8 mouse cellular contexts compared by ENCODE assay signal in genomic region chr4:129671491-129672082, GRCm38 (mm10). TPM values are rescaled to one million over a fixed set of nuclear protein-coding genes. Genes with fewer than 3 reads are reported as not detected.
DNase-seq lines count a peak whose midpoint lies in the region; ATAC-seq and TF ChIP-seq lines count a peak whose summit lies in the region.

No protein-coding gene starts in this region.

- H3K36me3 ChIP-seq in hindbrain, postnatal 0 days (ENCODE audit: insufficient read depth, low read length), result peaks cover 14% of the 10 kb centered on the region; the same call in 1 of the 2 replicates
- H3K36me3 ChIP-seq in limb, embryonic 11.5 days (ENCODE audit: control insufficient read depth, insufficient read depth, low read length), result no peaks in the 10 kb centered on the region; the same call in 1 of the 2 replicates
- no peaks in the 10 kb centered on the region; the same call in 1 of the 2 replicates for H3K36me3 ChIP-seq in midbrain, embryonic 11.5 days (ENCODE audit: control insufficient read depth, insufficient read depth, low read length)

- H3K27me3 ChIP-seq in hindbrain, postnatal 0 days (ENCODE audit: insufficient read depth, low read length), result no peaks in the 10 kb centered on the region
- H3K27me3 ChIP-seq in limb, embryonic 11.5 days (ENCODE audit: control insufficient read depth, insufficient read depth, low read length), result no peaks in the 10 kb centered on the region
- no peaks in the 10 kb centered on the region for H3K27me3 ChIP-seq in midbrain, embryonic 11.5 days (ENCODE audit: control insufficient read depth, insufficient read depth, low read length)

- ATAC-seq in hindbrain, postnatal 0 days, result 0 out of 2 replicates have a peak, but pooled peaks have one; percentile 46
- ATAC-seq in limb, embryonic 11.5 days (ENCODE audit: insufficient number of reproducible peaks, low FRiP score, low TSS enrichment, low read depth), result no peak
- peak; percentile 49; the same call in 1 of the 2 replicates for ATAC-seq in midbrain, embryonic 11.5 days (ENCODE audit: low FRiP score)

- peak; percentile 81 for TF ChIP-seq CTCF in hindbrain, postnatal 0 days (IDR thresholded peaks at IDR 0.05; ENCODE audit: low read depth)

- H3K9me3 ChIP-seq in hindbrain, postnatal 0 days (ENCODE audit: low read length), result no peaks in the 10 kb centered on the region
- H3K9me3 ChIP-seq in limb, embryonic 11.5 days (ENCODE audit: control insufficient read depth, low read length), result no peaks in the 10 kb centered on the region
- no peaks in the 10 kb centered on the region for H3K9me3 ChIP-seq in midbrain, embryonic 11.5 days (ENCODE audit: control insufficient read depth, low read length)

- 7% methylated on average over 12 of the region's 12 CpGs for WGBS in hindbrain, postnatal 0 days
- 9% methylated on average over 12 of the region's 12 CpGs for WGBS in limb, embryonic 11.5 days
- 8% methylated on average over 12 of the region's 12 CpGs for WGBS in midbrain, embryonic 11.5 days

- H3K27ac ChIP-seq in hindbrain, postnatal 0 days, result peak overlapping the region; percentile 94
- H3K27ac ChIP-seq in limb, embryonic 11.5 days (replicated peaks; ENCODE audit: low read depth, low read length), result peak overlapping the region; percentile 85; the same call in 1 of the 2 replicates
- H3K27ac ChIP-seq in midbrain, embryonic 11.5 days (ENCODE audit: low read depth, low read length), result peak overlapping the region; percentile 83

- H3K4me2 ChIP-seq in hindbrain, postnatal 0 days (ENCODE audit: low read depth, low read length), result peak overlapping the region; percentile 85
- H3K4me2 ChIP-seq in limb, embryonic 11.5 days (ENCODE audit: low read depth, severe bottlenecking), result peak overlapping the region; percentile 64
- H3K4me2 ChIP-seq in midbrain, embryonic 11.5 days, result peak overlapping the region; percentile 96

- peak overlapping the region; percentile 89 for H3K9ac ChIP-seq in hindbrain, postnatal 0 days (replicated peaks; ENCODE audit: low read length)
- peak overlapping the region; percentile 85 for H3K9ac ChIP-seq in limb, embryonic 11.5 days (ENCODE audit: low read length)
- peak overlapping the region; percentile 95 for H3K9ac ChIP-seq in midbrain, embryonic 11.5 days (ENCODE audit: low read length)

- peaks cover 3% of the 10 kb centered on the region for H3K4me1 ChIP-seq in hindbrain, postnatal 0 days (ENCODE audit: insufficient read depth, low read length)
- H3K4me1 ChIP-seq in limb, embryonic 11.5 days (ENCODE audit: control insufficient read depth, insufficient read depth, low read length), result peaks cover 4% of the 10 kb centered on the region; the same call in 1 of the 2 replicates
- peaks cover 11% of the 10 kb centered on the region for H3K4me1 ChIP-seq in midbrain, embryonic 11.5 days (ENCODE audit: control insufficient read depth, insufficient read depth, low read length)

- peak overlapping the region; percentile 63 for H3K4me3 ChIP-seq in hindbrain, postnatal 0 days (ENCODE audit: low read length)
- peak overlapping the region; percentile 93 for H3K4me3 ChIP-seq in limb, embryonic 11.5 days (ENCODE audit: low read depth, low read length)
- H3K4me3 ChIP-seq in midbrain, embryonic 11.5 days (ENCODE audit: low read depth, low read length), result peak overlapping the region; percentile 97

- DNase-seq in urinary bladder, postnatal 36 days (ENCODE audit: low spot score in 2 of 2), result peak; percentile 28 to 29
- no peak for DNase-seq in urinary bladder, postnatal 4 days (ENCODE audit: low spot score in 2 of 2)
- peak; percentile 58 for DNase-seq in cerebellum, adult 9-10 months
- DNase-seq in forelimb bud, embryonic 11.5 days (ENCODE audit: low read depth, low spot score), result peak; percentile 53
- peak; percentile 71 for DNase-seq in hindbrain, postnatal 0 days (ENCODE audit: low spot score)
- peak; percentile 64 for DNase-seq in limb, embryonic 11.5 days (ENCODE audit: low spot score)
- peak; percentile 92 for DNase-seq in midbrain, embryonic 11.5 days (ENCODE audit: low spot score, missing footprints)
- DNase-seq in spleen, postnatal 4 days (ENCODE audit: low spot score in 2 of 2), result peak; percentile 58 to 76

RNA-seq across cellular contexts. Expression of gene Kpna6, which starts 1.0 kb away (rescaled TPM):
- total RNA-seq in hindbrain, postnatal 0 days (2014; rRNA removed), result 61.6 and 61.8 TPM in 2 replicates
- polyA plus RNA-seq in hindbrain, postnatal 0 days (2015; fragmentation: Nextera tagmentation; extraction: Ambion mirVana), result 11.6 and 13.0 TPM in 2 replicates
- polyA plus RNA-seq in limb, embryonic 11.5 days (2014; fragmentation: Nextera tagmentation; extraction: Ambion mirVana), result 13.1 and 13.4 TPM in 2 replicates
- 13.6 and 14.9 TPM in 2 replicates for polyA plus RNA-seq in midbrain, embryonic 11.5 days (2014; fragmentation: Nextera tagmentation; extraction: Ambion mirVana)

RNA-seq across cellular contexts. Expression of gene Tmem39b, which starts 25.1 kb away (rescaled TPM):
- 23.8 and 25.2 TPM in 2 replicates for total RNA-seq in hindbrain, postnatal 0 days (2014; rRNA removed)
- 10.5 and 12.1 TPM in 2 replicates for polyA plus RNA-seq in hindbrain, postnatal 0 days (2015; fragmentation: Nextera tagmentation; extraction: Ambion mirVana)
- polyA plus RNA-seq in limb, embryonic 11.5 days (2014; fragmentation: Nextera tagmentation; extraction: Ambion mirVana), result 35.5 and 47.3 TPM in 2 replicates
- 35.6 and 36.3 TPM in 2 replicates for polyA plus RNA-seq in midbrain, embryonic 11.5 days (2014; fragmentation: Nextera tagmentation; extraction: Ambion mirVana)

RNA-seq across cellular contexts. Expression of gene Txlna, which starts 30.7 kb away (rescaled TPM):
- total RNA-seq in hindbrain, postnatal 0 days (2014; rRNA removed), result 31.6 and 32.2 TPM in 2 replicates
- polyA plus RNA-seq in hindbrain, postnatal 0 days (2015; fragmentation: Nextera tagmentation; extraction: Ambion mirVana), result 29.3 and 29.5 TPM in 2 replicates
- 111 and 123 TPM in 2 replicates for polyA plus RNA-seq in limb, embryonic 11.5 days (2014; fragmentation: Nextera tagmentation; extraction: Ambion mirVana)
- polyA plus RNA-seq in midbrain, embryonic 11.5 days (2014; fragmentation: Nextera tagmentation; extraction: Ambion mirVana), result 89.6 and 101 TPM in 2 replicates

RNA-seq across cellular contexts. Expression of gene Ccdc28b, which starts 47.8 kb away (rescaled TPM):
- 55.0 and 77.7 TPM in 2 replicates for total RNA-seq in hindbrain, postnatal 0 days (2014; rRNA removed)
- 150 and 157 TPM in 2 replicates for polyA plus RNA-seq in hindbrain, postnatal 0 days (2015; fragmentation: Nextera tagmentation; extraction: Ambion mirVana)
- polyA plus RNA-seq in limb, embryonic 11.5 days (2014; fragmentation: Nextera tagmentation; extraction: Ambion mirVana), result 40.3 and 48.8 TPM in 2 replicates
- polyA plus RNA-seq in midbrain, embryonic 11.5 days (2014; fragmentation: Nextera tagmentation; extraction: Ambion mirVana), result 70.0 and 73.9 TPM in 2 replicates

RNA-seq across cellular contexts. Expression of gene Iqcc, which starts 52.7 kb away (rescaled TPM):
- total RNA-seq in hindbrain, postnatal 0 days (2014; rRNA removed), result 11.2 and 12.0 TPM in 2 replicates
- polyA plus RNA-seq in hindbrain, postnatal 0 days (2015; fragmentation: Nextera tagmentation; extraction: Ambion mirVana), result 21.0 and 21.1 TPM in 2 replicates
- 26.4 and 35.0 TPM in 2 replicates for polyA plus RNA-seq in limb, embryonic 11.5 days (2014; fragmentation: Nextera tagmentation; extraction: Ambion mirVana)
- 21.3 and 23.9 TPM in 2 replicates for polyA plus RNA-seq in midbrain, embryonic 11.5 days (2014; fragmentation: Nextera tagmentation; extraction: Ambion mirVana)

Comparison
In these comparisons a context has a peak if more than half of its experiments do, and no peak if none do; other contexts are left out.
1. DNase-seq: peak in urinary bladder, postnatal 36 days (2 of 2), cerebellum, adult 9-10 months (single experiment), forelimb bud, embryonic 11.5 days (single experiment), hindbrain, postnatal 0 days (single experiment), limb, embryonic 11.5 days (single experiment), midbrain, embryonic 11.5 days (single experiment) and spleen, postnatal 4 days (2 of 2); none in urinary bladder, postnatal 4 days (0 of 2).
2. Peak in every context shown above with its lines, with median percentiles within 50 percentile points of each other: H3K27ac ChIP-seq, H3K4me2 ChIP-seq, H3K4me3 ChIP-seq and H3K9ac ChIP-seq.